Mouse (Mus musculus) myocyte (in vitro differentiated cells): Measurements from ENCODE around the gene Kcnc3.

ENCODE experiments used
- MAX ChIP-seq: IDR thresholded peaks from one replicate; pipeline ENCODE4 v1.6.1; 2011; ENCODE audit warnings: low read depth, mild to moderate bottlenecking, control low read depth
- MYOG ChIP-seq, 3 experiments: IDR thresholded peaks; one replicate each; pipeline ENCODE4 v1.6.1; 2011; ENCODE audit warnings: control low read depth in 2 of 3, low read depth in 2 of 3, mild to moderate bottlenecking in 2 of 3; ENCODE audit not compliant: insufficient read length in 2 of 3, control insufficient read depth in 1 of 3, insufficient read depth in 1 of 3
- POLR2A ChIP-seq: IDR thresholded peaks from one replicate; pipeline ENCODE4 v1.6.1; 2011; ENCODE audit warnings: low read depth, mild to moderate bottlenecking, control low read depth, moderate library complexity; ENCODE audit not compliant: insufficient read length
- SRF ChIP-seq: IDR thresholded peaks from one replicate; pipeline ENCODE4 v1.6.1; 2011; ENCODE audit warnings: low read depth; ENCODE audit not compliant: control insufficient read depth, insufficient read length

GRCm38 (mm10) chr7:44551301-44551700 lies 39.2 kb upstream of the Kcnc3 start:
- TF ChIP-seq MYOG (IDR thresholded peaks at IDR 0.05; ENCODE audit: control insufficient read depth in 1 of 3, insufficient read depth in 1 of 3, insufficient read length in 2 of 3, low read depth in 2 of 3): no peak
- TF ChIP-seq POLR2A: no peak
- TF ChIP-seq MAX: no peak
- no peak for TF ChIP-seq SRF
